Mouse (Mus musculus): ENCODE data around the gene Krt18.

Gene Krt18

DNA sequence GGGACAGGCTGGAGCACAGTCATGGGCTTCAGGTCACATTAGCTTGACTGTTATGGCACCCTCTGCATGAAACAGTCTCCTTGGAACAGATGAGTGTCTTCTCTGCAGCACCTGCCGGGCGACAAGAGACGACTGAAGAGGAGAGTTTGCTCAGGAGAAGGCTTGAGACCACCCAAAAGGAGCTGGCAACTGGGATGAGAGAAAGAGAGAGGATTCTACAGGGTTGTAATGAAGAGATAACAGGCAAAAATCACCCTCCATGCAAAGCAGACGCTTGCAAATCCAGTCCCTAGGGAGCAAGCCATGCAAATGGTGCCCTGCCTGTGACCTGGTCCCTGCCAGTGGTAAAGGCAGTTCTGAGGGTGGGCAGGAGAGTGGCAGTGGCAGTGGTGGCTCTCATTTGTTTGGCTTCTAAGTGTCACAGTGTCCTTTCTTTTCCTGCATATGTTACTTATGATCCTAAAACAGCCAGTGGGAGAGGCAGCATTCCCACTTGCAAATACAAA, 15.7 kb upstream of the Krt18 start:
- DNase-seq = no peak

DNA sequence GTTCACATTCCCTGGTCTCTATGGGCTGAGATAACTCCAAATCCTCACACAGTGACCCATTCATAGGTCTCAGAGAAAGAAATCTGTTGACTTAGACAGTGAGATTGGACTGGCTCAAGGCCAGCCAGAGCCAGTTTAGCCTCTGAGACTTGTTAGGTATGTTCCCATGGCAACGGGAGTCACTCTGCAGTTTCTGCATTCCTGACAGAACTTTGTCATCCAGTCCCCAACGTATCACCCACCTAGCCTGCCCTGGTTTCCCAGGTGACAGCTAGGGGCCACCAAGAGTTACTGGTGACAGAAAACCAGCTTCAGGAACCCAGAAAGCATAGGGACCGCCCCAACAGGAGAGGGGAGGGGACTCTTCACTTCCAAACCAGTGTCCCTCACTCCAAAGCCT, 14.3 kb upstream of the Krt18 start:
- DNase-seq = no peak

DNA sequence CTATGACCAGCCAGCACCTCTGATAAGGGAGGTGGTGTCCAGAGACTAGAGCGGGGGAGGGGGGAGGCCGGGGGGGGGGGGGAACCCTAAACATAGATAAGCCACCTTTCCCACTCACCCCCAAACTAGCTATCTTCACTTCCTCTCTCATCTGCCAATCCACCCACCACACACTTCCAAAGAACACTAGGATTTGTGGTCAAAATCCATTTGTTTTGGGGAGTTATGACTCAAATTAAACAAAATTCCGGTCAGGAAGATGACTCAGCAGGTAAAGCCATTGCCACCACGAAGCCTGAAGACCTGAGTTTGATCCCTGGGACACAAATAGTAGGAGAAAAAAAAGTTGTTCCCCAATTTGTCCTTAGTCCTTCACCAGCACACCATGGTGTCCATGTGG, 13.1 kb upstream of the Krt18 start:
- DNase-seq = no peak

DNA sequence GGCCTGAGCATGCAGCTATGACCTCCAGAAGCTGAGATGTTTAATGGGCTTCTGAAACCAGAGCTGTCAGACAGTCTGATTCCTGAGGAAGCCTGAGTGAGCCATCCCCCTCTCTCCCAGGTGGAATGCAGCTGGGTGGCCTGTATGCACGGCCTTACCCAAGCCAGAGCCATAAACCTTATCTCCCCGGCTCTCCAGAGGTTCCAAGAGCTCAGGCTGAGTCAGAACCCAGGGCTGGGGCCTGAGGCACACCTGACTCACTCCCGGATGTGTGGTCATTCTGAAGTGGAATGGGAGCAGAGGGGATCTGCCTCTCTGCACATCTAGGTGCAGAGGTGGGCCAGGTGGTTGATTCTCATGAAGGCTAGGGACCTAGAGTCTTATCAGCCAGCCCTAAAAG, 11.9 kb upstream of the Krt18 start:
- no peak for DNase-seq

DNA sequence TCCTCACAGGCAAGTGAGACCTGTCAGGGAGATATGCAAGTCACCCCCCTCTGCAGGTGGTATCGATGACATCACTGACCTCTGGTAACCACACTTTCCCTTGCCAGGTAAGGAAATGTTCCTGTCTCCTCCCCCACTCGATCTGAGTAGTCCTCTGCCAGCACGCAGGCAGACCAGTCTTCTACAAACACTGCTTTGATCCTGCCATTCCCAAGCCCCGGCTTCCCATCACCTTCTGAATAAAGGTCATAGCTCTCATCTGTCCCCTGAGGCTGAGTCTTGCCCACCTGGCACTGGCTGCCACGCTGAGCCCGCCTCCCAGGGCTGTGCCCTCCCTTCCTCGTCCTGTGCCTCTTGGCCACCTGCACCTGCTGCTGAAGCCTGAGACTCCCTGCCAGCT, 11.2 kb upstream of the Krt18 start:
- no peak for DNase-seq

DNA sequence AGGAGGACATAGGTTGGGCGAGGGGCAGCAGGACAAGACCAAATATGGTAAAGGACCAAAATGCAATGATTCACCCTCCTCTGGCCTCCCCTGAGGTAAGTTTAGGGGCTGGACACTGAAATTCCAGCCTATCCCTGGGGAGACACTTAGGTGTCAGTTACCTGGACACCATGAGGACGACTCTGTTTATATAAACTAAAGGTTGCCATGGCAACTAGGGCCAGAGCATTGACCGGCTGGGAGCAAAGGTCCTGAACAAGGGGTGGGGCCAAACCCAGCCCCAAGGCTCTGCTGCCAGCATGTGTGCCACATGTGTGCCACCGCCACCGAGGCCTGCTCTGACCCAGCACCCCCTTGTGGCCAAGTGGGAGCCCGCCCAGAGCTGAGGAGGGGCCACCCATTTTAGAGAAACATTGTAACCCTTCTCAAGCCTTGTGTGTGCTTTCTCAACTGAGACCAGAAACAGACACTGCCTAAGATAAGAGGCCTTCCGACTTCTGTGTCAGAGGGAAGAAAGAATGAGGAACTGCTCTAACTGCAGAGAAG, 10.0 kb upstream of the Krt18 start:
- no peak for DNase-seq

DNA sequence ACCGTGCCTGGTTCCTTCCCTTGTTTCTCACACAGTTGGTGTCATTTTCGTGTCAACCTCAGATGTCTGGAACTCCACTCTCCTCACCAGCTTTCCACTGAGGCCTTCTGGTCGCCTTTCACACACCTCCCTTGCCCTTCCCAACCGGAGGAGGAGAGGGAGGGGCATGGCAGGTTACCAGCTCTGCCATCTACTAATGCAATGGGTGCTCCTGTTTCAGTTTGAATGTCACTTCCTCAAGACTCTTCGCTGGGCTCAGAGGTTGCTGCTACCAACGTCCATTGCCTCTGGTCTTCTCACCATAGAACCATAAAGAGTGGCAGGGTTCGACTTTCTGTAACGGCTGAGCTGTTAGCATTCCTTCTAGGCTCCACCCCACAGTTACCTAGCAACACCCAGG, 5.5 kb upstream of the Krt18 start:
- no peak for DNase-seq

DNA sequence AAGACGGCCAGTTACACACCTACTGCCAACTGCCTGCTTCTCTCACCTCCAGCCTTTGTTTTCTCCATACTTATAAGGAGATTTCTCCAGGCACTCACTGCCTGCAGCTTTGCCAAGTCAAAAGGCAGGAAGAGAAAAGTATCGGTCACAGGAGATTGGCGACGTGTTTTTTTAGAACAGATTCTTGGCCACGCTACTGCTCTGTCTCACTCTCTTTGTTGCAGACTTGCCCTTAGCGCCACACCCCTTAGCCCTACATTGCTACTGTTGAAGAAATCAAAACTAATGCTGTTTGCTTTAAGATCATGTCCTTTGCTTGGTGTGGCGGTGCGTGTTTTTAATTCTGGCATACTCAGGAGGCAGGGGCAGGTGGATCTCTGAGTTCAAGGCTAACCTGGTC, 4.1 kb upstream of the Krt18 start:
- no peak for DNase-seq

DNA sequence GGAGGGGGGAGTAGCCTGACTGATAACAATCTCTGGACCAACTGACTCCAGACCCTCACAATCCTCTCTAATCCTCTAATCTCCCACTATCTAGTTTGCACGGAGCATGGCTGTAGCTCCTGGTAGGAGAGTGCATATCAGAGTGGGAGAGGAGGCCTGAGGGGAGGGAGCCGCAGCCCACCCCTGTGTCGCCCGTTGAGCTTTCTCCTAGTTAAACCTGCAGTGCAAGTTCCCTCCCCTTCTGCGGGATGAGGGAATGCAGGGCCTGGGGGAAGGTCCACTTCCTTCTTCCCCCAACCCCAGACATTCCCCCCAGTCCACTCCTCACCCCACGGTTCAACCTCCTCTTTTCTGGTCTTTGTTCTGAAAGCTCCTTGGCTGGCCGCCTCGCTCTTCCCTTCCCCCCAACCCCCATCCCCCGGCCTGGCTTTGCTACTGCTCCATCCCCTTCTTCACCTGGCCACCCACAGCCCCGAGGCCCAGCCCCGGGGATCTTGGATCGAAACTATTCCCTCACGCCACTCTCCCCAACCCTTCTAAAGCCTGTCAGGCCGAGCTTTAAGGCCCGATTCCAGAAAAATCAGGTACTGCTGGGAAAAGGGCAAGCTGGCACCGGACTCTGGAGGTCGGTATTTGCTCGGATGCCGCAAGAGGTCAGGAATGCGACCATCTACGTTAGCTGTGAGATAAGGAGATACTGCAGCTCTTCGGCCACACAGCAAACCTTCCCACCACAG, 2.7 kb upstream of the Krt18 start:
- DNase-seq = no peak

DNA sequence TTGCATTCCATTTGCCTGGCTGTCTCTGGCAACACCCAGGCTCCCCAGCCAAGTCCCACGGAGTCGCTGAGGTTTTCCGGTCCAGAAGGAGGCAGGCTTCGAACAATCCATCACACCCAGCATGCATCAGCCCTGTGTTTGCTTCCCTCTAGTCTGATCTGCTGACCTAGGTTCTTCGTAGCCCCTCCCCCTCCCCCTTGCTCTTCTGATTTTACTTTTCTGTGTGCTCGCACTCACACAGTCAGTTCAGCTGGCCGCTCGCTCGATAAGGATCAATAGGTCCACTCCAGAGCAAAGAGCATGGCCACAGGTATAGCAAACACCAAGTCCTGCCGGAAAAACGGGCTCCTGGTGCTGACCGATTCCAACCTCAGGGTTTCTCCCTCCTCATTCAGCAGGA, 1.6 kb upstream of the Krt18 start:
- no peak for DNase-seq

DNA sequence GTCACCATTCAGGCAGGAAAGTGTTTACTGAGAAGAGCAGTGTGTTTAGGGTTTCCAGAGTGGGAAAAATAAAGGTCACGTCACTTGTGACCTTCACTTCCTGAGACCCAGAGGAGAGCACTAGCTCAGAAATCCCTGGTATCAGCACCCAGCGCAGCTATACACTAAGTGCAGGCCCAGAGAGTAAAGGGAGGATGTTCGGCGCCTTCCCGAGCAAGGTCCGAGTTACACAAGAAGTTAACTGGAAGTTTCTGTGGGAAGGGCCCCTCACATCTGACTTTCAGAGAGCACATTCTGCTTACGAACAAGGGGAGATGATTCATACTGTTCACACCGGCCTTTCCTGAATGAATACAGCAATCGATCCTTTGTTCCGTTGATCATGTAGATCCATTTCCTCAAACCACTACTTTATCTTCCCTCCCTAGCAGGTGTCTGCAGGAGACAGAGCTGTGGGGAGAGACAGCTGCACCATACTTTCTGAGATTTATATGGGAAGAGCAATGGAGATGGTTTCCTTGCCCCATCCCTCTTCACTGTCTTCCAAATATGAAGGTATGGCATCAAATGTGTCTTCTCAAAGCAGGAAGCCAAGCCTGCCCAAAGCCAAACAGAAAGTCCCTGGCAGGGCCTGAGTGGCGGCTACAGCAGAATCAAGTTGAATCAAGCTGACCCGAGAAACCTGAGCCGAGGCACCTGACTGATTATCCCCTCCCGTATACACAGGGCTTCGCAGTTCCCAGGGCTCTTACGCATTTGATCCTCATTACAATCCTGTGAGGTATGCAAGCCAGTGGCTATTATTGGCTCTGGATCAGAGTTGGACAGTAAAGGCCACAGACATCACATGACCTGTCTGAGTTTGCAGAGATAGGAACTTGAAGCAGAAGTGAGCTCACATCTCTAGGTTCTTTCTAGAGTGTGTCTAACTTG, 6.4 kb downstream of the Krt18 start:
- no peak for DNase-seq

DNA sequence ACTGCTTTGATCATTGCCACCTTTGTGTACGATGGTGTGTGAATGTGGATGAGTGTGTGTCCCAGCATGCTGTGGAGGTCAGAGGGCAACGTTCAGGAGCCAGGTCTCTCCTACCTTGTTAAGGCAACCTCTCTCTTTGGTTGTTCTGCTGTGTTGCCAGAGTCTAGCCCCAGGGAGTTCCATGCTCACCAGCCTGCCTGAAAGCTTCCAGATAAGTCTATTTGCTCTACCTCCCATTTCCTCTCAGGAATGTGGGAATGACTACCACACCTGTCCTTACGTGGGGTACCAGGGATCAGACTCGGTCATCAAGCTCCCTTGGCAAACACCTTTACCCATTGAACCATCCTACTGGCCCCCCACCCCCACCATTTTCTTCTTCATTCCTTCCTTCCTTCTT, 12.3 kb downstream of the Krt18 start:
- no peak for DNase-seq

DNA sequence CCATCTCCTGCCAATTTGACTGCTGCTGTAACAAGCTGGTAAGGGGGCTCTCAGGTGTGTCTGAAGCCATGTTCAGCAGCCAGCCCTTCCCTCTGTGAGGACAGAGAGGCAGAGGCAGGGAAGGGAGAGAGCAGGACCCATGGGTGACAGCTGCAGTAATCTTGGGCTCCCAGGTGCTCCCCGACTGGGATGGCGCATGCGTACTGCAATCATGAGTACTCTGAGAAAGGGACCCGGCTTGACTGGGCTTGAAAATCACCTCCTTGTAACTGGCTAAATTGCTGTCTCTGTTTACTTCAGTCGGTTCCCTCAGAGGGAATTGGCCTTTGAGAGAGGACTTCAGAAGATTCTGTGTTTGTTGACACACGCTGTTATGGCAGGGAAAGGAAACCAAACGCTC, 14.0 kb downstream of the Krt18 start:
- no peak for DNase-seq

DNA sequence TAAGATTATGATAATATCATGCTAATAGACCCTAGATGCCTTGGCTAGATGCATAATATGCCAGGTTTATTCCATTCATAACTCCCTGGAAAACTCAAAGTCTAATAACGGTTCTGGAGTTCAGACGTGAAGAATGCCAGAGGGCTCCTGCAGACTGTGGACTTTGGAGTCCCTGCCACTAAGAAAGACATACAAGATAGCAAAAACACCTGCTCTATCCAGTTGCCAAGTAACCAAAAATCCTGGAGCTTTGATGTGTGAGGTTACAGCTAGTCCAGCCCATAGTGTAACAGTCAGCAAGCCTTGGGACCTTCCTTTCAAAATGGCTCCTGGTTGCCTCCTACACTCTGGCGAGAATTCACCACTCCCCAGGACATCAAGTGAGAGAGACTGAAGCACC, 16.8 kb downstream of the Krt18 start:
- no peak for DNase-seq

DNA sequence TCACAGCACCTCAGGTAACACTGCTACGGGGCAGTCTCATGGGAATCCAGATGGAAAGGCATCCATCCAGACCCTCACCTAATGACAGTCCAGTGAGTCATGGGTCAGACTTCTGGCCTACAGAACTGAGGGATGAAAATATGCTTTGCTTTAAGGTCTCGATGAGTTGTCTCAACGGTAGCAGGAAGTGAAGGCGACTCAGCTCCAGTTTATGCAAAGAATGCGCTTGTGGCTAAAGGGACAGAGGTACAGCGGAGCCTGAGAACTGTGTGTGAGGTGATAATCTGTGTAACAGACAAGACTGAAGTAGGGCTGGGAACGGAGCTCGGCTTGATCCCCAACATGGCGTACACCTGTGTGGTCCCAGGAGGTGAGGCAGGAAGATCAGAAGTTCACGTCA, 17.7 kb downstream of the Krt18 start:
- no peak for DNase-seq

DNA sequence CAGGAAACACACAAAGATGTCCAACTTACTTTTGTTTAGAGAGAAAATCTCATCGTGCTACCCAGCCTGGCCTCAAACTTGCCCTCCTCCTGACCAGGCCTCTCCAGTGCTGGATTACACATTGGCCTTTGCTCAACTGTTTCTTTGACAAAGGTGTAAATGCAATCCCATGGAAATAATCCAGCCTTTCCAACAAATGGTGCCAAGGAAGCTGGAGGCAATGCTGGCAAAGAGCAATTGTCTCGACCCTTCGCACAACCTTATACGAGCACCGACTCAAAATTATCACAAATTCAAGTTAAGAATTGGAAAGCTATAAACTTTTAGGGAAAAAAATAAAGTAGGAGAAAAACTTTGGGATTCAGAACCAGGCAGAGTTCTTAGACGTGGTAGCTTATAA, 20.0 kb downstream of the Krt18 start:
- no peak for DNase-seq

DNA sequence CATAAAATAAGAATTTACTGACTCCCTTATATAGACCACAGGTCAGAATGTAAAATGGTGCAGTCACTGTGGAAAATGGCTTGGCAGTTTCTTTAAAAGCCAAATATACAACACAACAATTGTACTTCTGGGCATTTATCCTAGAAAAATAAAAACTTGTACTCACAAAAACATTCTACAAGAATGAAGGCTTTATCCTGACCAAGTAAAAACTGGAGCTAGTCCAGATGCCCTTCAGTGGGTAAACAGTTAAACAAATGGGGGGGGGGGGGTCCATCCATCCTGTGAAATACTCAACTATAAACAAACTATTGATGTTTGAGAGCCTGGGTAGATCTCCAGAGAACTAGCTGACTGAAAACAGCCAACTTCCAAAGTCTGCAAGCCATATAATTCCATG, 21.9 kb downstream of the Krt18 start:
- no peak for DNase-seq

DNA sequence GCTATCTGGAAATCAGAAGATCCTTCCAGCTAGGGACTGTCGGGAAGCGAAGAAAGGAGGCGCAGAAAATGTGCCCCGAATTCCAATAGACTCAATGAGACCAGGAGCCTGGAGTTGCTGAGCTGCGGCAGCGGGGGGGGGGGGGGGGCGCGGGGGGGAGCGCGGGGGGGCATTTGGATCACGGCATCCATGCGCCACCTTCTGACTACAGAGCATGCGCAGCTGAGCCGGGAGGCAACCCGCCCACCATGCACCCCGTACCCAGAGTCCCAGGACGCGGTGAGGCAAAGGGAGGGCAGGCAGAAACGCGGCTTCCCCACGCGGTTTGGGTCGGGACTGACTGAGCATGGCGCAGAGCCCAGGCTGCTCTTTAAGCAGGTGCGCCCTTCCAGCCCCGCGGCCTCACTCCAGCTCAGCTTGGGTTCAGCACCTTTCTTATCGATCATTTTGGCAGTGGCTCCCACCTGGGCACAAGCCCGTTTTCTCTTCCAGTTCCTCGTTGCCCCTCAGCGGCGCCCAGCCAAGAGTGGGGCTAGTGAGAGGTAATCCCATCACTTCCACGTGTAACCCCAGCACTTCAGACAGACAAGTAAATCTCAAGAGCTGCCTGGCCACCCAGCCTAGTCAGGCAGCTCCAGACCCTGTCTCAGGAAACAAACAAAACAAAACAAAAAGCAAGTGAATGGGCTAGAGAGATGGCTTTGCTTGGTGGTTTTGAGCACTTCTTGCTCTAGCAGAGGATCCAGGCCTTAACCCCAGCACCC, 24.1 kb downstream of the Krt18 start:
- DNase-seq = peak; percentile 20 to 36

DNA sequence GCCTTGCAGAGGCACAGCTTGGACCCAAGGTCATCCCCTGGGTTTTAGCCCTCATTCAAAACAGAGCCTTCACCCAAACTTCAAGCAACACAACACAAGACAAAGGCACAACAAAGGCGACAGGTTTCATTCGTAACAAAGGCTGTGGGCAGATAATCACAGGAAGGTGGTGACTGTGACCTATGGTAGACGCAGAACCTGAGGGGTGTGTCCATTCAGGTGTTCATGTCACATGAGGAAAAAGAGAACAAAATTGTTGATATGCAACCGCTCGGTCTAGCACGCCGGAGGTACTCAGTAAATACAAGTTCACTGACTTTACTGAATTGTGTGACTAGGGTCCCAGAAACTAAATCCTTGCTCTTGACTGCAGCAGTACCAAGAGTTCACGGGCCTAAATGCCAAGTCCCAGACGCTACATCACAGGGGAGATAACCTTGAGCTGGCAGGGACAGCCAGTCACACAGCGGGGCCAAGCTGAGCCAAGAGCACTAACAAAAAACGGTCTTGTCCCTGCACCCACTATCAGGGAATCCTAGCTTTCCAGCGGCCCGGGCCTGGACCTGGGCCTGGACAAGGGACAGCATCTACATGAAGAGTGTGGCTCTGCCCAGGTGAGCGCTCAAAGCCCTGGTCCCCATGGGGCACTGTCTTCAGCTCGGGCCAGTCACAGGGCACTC, 28.7 kb downstream of the Krt18 start:
- DNase-seq = no peak

DNA sequence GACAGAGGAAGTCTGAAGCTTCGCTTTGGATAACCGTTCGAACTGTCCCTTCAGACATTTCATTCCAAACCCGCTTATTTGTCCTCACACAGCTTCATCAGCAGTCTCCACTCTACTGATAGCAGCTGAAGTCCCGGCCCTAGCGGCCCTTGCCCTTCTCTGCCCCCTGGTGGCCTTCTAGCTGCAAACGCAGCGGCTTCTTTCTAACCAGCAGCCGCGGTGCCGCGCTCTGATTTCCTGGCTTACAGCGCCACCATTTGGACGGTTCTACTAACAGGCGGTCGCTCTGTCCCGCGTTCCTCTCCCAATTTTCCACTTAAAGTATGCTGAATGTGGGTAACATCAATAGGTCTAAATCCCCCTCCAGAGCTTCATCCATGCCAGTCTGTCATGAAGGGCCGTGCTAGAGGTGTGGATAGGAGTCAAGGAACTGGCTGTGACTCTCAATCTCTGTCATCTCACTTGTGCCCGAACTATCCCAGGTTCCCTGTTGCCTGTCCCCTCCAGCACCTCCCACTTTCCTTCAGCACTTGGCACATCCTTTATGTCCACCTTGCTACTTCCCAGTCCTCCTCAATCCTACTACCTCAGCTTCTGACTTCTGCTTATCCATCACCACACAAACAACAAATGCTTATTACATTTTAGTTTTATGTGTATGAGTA, 37.8 kb downstream of the Krt18 start:
- peak; percentile 75 to 77 for DNase-seq

All from thymus, adult 18-20 months (tissue).